Mouse (Mus musculus) spleen, adult 2 months (tissue): ENCODE measurements around the gene Skp2.

Source experiments
- CTCF ChIP-seq: fragments of 200-500 bp; IDR thresholded peaks from 2 replicates; pipeline ENCODE4 v1.5.1; 2011; ENCODE audit warnings: mild to moderate bottlenecking, inconsistent platforms; ENCODE audit not compliant: insufficient read depth, insufficient read length, insufficient replicate concordance; ENCODE audit errors: extremely low read depth
- POLR2A ChIP-seq: fragments of 200-500 bp; IDR thresholded peaks from 2 replicates; pipeline ENCODE4 v1.6.1; 2011; ENCODE audit warnings: low read depth, low read length, inconsistent platforms

DNA sequence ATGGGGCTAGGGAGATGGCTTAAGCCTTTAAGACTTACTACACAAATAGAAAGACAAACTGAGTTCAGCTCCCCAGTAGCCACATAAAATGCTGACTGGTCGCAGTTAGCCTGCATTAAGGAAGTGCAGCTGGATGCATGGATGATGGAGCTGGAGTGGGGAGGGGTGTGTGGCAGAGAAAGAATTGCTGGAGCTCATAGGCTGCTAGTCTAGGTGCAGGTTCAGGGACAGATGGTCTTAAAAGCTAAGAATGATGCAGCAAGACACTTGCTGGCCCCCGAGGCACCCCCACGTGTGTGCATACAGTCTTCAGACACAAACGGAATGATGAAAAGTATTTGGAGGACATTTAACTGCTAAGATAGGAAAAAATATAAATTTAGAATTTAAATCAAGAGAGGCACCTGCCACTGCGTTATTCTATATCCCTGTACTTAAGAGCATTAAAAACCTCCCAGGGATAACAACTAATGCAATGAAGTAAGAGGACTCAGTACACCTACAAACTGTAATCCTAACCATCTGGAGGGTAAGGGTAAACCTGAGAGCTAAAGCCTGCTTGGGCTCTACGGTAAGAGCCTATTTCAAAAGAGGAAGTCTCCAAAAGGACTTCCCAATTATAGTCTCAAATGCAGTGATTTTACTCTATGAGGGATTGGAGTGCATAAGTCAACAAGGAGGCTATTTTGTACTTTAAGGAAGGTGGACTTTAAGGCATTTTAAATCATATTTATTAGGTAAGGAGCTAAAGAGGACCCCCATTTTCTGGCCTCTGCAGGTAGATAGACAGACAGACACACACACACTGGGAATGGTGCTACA, 44.5 kb downstream of the Skp2 start:
- TF ChIP-seq POLR2A (no peak), CTCF (no peak)
